Mouse (Mus musculus): ENCODE data around the gene M1ap.

DNA sequence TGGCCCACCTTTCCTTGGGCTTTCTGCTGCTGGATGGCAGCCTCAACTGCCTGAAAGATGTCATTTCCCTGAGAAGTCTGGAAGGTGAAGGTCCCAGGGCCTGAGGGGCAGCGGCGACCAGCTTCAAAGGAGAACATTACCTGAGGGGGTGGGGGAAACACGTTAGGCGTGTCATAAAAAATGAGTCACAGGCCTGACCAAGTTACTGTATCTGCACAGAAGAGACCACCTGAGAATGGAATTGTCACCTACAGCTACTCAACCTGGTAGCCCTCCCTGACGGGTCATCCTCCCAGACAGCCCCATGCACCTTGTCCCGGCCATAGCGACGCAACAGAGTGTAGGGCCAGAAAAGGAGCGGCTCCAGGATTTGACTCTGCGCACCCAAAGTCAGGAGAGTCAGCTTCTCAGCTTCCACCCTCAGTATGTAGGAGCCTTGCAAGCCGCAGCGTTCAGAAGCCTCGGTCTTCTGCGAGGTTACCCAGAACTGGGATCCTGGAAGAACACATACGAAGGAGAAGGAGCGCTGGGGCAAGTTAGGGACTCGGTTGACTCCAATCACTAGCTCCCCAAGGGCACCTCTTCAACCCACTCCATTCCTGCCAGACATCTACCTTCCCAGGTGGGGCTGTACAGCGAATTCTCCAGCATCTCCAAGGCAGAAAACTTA is 85.4 kb downstream of the M1ap start:
- TF ChIP-seq CTCF (IDR thresholded peaks at IDR 0.05; ENCODE audit: low read depth) (no peak), EP300 (IDR thresholded peaks at IDR 0.05; ENCODE audit: low read depth) (no peak)
